Mouse (Mus musculus): ENCODE results near the gene Efhc1. TPM values are rescaled to one million over a fixed set of nuclear protein-coding genes. Genes with fewer than 3 reads are reported as not detected.

Gene Efhc1
- total and polyA plus RNA-seq, 3 experiments, result not detected

GRCm38 (mm10) chr1:20906128-20906515, 45.3 kb upstream of the Efhc1 start:
- Histone ChIP-seq H3K4me3 (ENCODE audit: control insufficient read depth in 1 of 2, insufficient read depth in 1 of 2, low read depth in 2 of 2, low read length in 2 of 2) (no peak overlapping the region), H3K36me3 (ENCODE audit: control insufficient read depth in 1 of 2, insufficient read depth in 2 of 2, low read length in 2 of 2) (no peaks in the 10 kb centered on the region), H3K9ac (ENCODE audit: control insufficient read depth, low read depth, low read length, poor library complexity, severe bottlenecking) (no peak overlapping the region), H3K27me3 (ENCODE audit: control insufficient read depth in 1 of 2, insufficient read depth in 2 of 2, low read length in 2 of 2) (no peaks in the 10 kb centered on the region), H3K9me3 (replicated peaks; ENCODE audit: insufficient read depth, low read length) (no peaks in the 10 kb centered on the region), H3K27ac (ENCODE audit: control insufficient read depth, low read depth, low read length) (no peak overlapping the region), H3K79me2 (ENCODE audit: control insufficient read depth, insufficient read depth, low read length, poor library complexity) (no peaks in the 10 kb centered on the region), H3K4me1 (ENCODE audit: control insufficient read depth in 1 of 2, insufficient read depth in 2 of 2, low read length in 2 of 2) (no peaks in the 10 kb centered on the region)
- TF ChIP-seq ELF1 (IDR thresholded peaks at IDR 0.05; ENCODE audit: low read depth, low read length) (no peak), MAFK (IDR thresholded peaks at IDR 0.05; ENCODE audit: borderline replicate concordance, low read depth, low read length) (no peak), EP300 (IDR thresholded peaks at IDR 0.05; ENCODE audit: low read depth in 1 of 2, low read length in 2 of 2) (no peak), POLR2A (IDR thresholded peaks at IDR 0.05; ENCODE audit: control insufficient read depth in 1 of 2, insufficient read depth in 1 of 2, low read depth in 1 of 2, low read length in 2 of 2, poor library complexity in 1 of 2) (no peak), POLR2AphosphoS2 (IDR thresholded peaks at IDR 0.05; ENCODE audit: low read length) (no peak), ZKSCAN1 (IDR thresholded peaks at IDR 0.05; ENCODE audit: low read depth, low read length) (no peak), ZMIZ1 (IDR thresholded peaks at IDR 0.05; ENCODE audit: low read depth, low read length) (no peak), MYB (IDR thresholded peaks at IDR 0.05; ENCODE audit: low read depth, low read length) (no peak), NELFE (IDR thresholded peaks at IDR 0.05; ENCODE audit: low read depth, low read length) (no peak)
- DNase-seq (ENCODE audit: low read depth, low spot score), result no peak

- H3K36me3 ChIP-seq (ENCODE audit: control insufficient read depth in 1 of 2, insufficient read depth in 2 of 2, low read length in 2 of 2), result peaks cover 0 to 6% of the 10 kb centered on the region in 2 experiments; a peak in 1 of 4 replicates
- no peak overlapping the region for H3K4me3 ChIP-seq (ENCODE audit: control insufficient read depth in 1 of 2, insufficient read depth in 1 of 2, low read depth in 2 of 2, low read length in 2 of 2)
- H3K27ac ChIP-seq (ENCODE audit: control insufficient read depth, low read depth, low read length), result no peak overlapping the region
- no peaks in the 10 kb centered on the region for H3K79me2 ChIP-seq (ENCODE audit: control insufficient read depth, insufficient read depth, low read length, poor library complexity)
- H3K4me1 ChIP-seq (ENCODE audit: control insufficient read depth in 1 of 2, insufficient read depth in 2 of 2, low read length in 2 of 2), result peaks cover 0 to 6% of the 10 kb centered on the region in 2 experiments; a peak in 2 of 4 replicates
- no peaks in the 10 kb centered on the region for H3K9me3 ChIP-seq (replicated peaks; ENCODE audit: insufficient read depth, low read length)
- TF ChIP-seq MXI1 (IDR thresholded peaks at IDR 0.05; ENCODE audit: low read depth, low read length), result no peak
- TF ChIP-seq SMC3 (IDR thresholded peaks at IDR 0.05; ENCODE audit: low read depth, low read length), result no peak
- TF ChIP-seq SIN3A (IDR thresholded peaks at IDR 0.05; ENCODE audit: low read length), result no peak
- no peak for TF ChIP-seq MAFK (IDR thresholded peaks at IDR 0.05; ENCODE audit: borderline replicate concordance, low read depth, low read length)
- no peak for TF ChIP-seq ELF1 (IDR thresholded peaks at IDR 0.05; ENCODE audit: low read depth, low read length)
- TF ChIP-seq CTCF (IDR thresholded peaks at IDR 0.05 in 2 of 3, conservative IDR thresholded peaks at IDR 0.05 in 1 of 3; ENCODE audit: control insufficient read depth in 1 of 3, insufficient read depth in 1 of 3, low read depth in 2 of 3, low read length in 3 of 3, poor library complexity in 1 of 3, severe bottlenecking in 1 of 3), result no peak
- TF ChIP-seq ZKSCAN1 (IDR thresholded peaks at IDR 0.05; ENCODE audit: low read depth, low read length), result no peak
- TF ChIP-seq MAZ (IDR thresholded peaks at IDR 0.05; ENCODE audit: low read depth, low read length), result no peak
- no peak for TF ChIP-seq ZMIZ1 (IDR thresholded peaks at IDR 0.05; ENCODE audit: low read depth, low read length)
- TF ChIP-seq ETS1 (IDR thresholded peaks at IDR 0.05; ENCODE audit: low read depth, low read length), result no peak
- TF ChIP-seq GABPA (IDR thresholded peaks at IDR 0.05; ENCODE audit: low read depth, low read length), result no peak
- TF ChIP-seq JUND (IDR thresholded peaks at IDR 0.05; ENCODE audit: low read depth, low read length), result no peak
- TF ChIP-seq CHD1 (IDR thresholded peaks at IDR 0.05; ENCODE audit: low read depth, low read length), result no peak
- no peak for TF ChIP-seq EP300 (IDR thresholded peaks at IDR 0.05; ENCODE audit: low read depth in 1 of 2, low read length in 2 of 2)
- TF ChIP-seq USF2 (IDR thresholded peaks at IDR 0.05; ENCODE audit: borderline replicate concordance in 1 of 2, insufficient read depth in 1 of 2, low read depth in 1 of 2, low read length in 2 of 2), result no peak
- no peak for TF ChIP-seq POLR2AphosphoS5 (IDR thresholded peaks at IDR 0.05; ENCODE audit: borderline replicate concordance, low read depth, low read length)
- TF ChIP-seq POLR2AphosphoS2 (IDR thresholded peaks at IDR 0.05; ENCODE audit: low read length), result no peak
- no peak for TF ChIP-seq GATA1 (IDR thresholded peaks at IDR 0.05; ENCODE audit: low read depth, low read length)
- DNase-seq (ENCODE audit: low read depth, low spot score), result no peak
- no peak overlapping the region for H3K9ac ChIP-seq (ENCODE audit: control insufficient read depth, low read depth, low read length, poor library complexity, severe bottlenecking)
- no peaks in the 10 kb centered on the region for H3K27me3 ChIP-seq (ENCODE audit: control insufficient read depth in 1 of 2, insufficient read depth in 2 of 2, low read length in 2 of 2)
Observed at GRCm38 (mm10) chr1:20908541-20908940, 42.9 kb upstream of the Efhc1 start.
